Mouse (Mus musculus) intestine, postnatal 0 days (tissue): ENCODE measurements around the gene Elmo1. TPM values are rescaled to one million over a fixed set of nuclear protein-coding genes. Genes with fewer than 3 reads are reported as not detected.

Experiments used
- ATAC-seq: fragments of 200-750 bp; cut with Nextera tagmentation; 2 replicates; pipeline ENCODE4 v1.8.0; 2017; ENCODE audit warnings: mild to moderate bottlenecking, moderate TSS enrichment, moderate library complexity
- H3K27ac ChIP-seq: fragments of 300-500 bp; sonication (generic); 2 replicates; pipeline ENCODE4 v1.5.1; 2014; ENCODE audit warnings: mild to moderate bottlenecking, low read depth, low read length, moderate library complexity
- H3K27me3 ChIP-seq: fragments of 300-500 bp; sonication (generic); replicated peaks from 2 replicates; pipeline ENCODE4 v1.6.1; 2014; ENCODE audit warnings: low read length, mixed read lengths; ENCODE audit not compliant: control insufficient read depth, insufficient read depth
- H3K36me3 ChIP-seq: fragments of 300-500 bp; sonication (generic); 2 replicates; pipeline ENCODE4 v1.6.1; 2014; ENCODE audit warnings: mild to moderate bottlenecking, moderate library complexity; ENCODE audit not compliant: control insufficient read depth, insufficient read depth
- H3K4me1 ChIP-seq: fragments of 300-500 bp; sonication (generic); replicated peaks from 2 replicates; pipeline ENCODE4 v1.6.1; 2014; ENCODE audit warnings: antibody characterized with exemption, low read length, mixed read lengths; ENCODE audit not compliant: control insufficient read depth, insufficient read depth
- H3K4me2 ChIP-seq: fragments of 300-500 bp; sonication (generic); replicated peaks from 2 replicates; pipeline ENCODE4 v1.6.1; 2014; ENCODE audit warnings: low read depth, mild to moderate bottlenecking, moderate library complexity
- H3K4me3 ChIP-seq: fragments of 300-500 bp; sonication (generic); 2 replicates; pipeline ENCODE4 v1.5.1; 2014; ENCODE audit warnings: low read depth, low read length
- H3K9ac ChIP-seq: fragments of 300-500 bp; sonication (generic); 2 replicates; pipeline ENCODE4 v1.6.1; 2014; ENCODE audit warnings: mild to moderate bottlenecking, low read depth, low read length
- H3K9me3 ChIP-seq: fragments of 300-500 bp; sonication (generic); 2 replicates; pipeline ENCODE4 v1.6.1; 2016; ENCODE audit warnings: mixed run types; ENCODE audit not compliant: control insufficient read depth
- CTCF ChIP-seq: sonication (generic); IDR thresholded peaks from 2 replicates; pipeline ENCODE4 v1.5.1; 2016; ENCODE audit warnings: low read depth, mild to moderate bottlenecking, control low read depth, antibody characterized with exemption, moderate library complexity
- WGBS: fragments of 180-500 bp; shearing (Covaris S2); extraction: QIAGEN DNeasy Blood & Tissue Kit; methylation state at CpG from one replicate; pipeline ENCODE4 v1.1.7; 2014; 5-methylcytosine and 5-hydroxymethylcytosine counted together
- polyA plus RNA-seq: library from polyadenylated mRNA; unstranded; fragments of >200 nt; fragmentation: Nextera tagmentation; extraction: Ambion mirVana; gene quantifications from 2 replicates; pipeline ENCODE4 v1.2.1, GENCODE M21; 2015

Gene Elmo1
- polyA plus RNA-seq, 1 experiment from 2014 or later = 8.2 TPM

GRCm38 (mm10) chr13:20047926-20048836 is 42.2 kb upstream of the Elmo1 start:
- H3K4me1 ChIP-seq = no peaks in the 10 kb centered on the region
- TF ChIP-seq CTCF = no peak
- no peak overlapping the region for H3K4me3 ChIP-seq
- H3K27ac ChIP-seq = no peak overlapping the region
- no peaks in the 10 kb centered on the region for H3K27me3 ChIP-seq
- 74% methylated on average over 14 of the region's 14 CpGs for WGBS
- no peak overlapping the region for H3K4me2 ChIP-seq
- H3K9me3 ChIP-seq = no peaks in the 10 kb centered on the region
- no peaks in the 10 kb centered on the region for H3K36me3 ChIP-seq
- no peak for ATAC-seq
- no peak overlapping the region for H3K9ac ChIP-seq

GRCm38 (mm10) chr13:20048837-20049160 is 41.6 kb upstream of the Elmo1 start:
- H3K4me3 ChIP-seq = no peak overlapping the region
- H3K9ac ChIP-seq = no peak overlapping the region
- H3K27ac ChIP-seq = no peak overlapping the region
- WGBS = 60% methylated on average over 2 of the region's 2 CpGs
- H3K27me3 ChIP-seq = no peaks in the 10 kb centered on the region
- no peak for TF ChIP-seq CTCF
- no peaks in the 10 kb centered on the region for H3K4me1 ChIP-seq
- H3K9me3 ChIP-seq = no peaks in the 10 kb centered on the region
- no peak overlapping the region for H3K4me2 ChIP-seq
- ATAC-seq = no peak
- no peaks in the 10 kb centered on the region for H3K36me3 ChIP-seq

GRCm38 (mm10) chr13:20049654-20050053 is 40.7 kb upstream of the Elmo1 start:
- no peak overlapping the region for H3K4me2 ChIP-seq
- ATAC-seq = no peak
- no peak overlapping the region for H3K9ac ChIP-seq
- no peak for TF ChIP-seq CTCF
- no peak overlapping the region for H3K4me3 ChIP-seq
- H3K27me3 ChIP-seq = no peaks in the 10 kb centered on the region
- no peaks in the 10 kb centered on the region for H3K9me3 ChIP-seq
- no peaks in the 10 kb centered on the region for H3K4me1 ChIP-seq
- 59% methylated on average over 8 of the region's 8 CpGs for WGBS
- no peak overlapping the region for H3K27ac ChIP-seq
- H3K36me3 ChIP-seq = no peaks in the 10 kb centered on the region

- Histone ChIP-seq H3K4me3 (no peak overlapping the region), H3K36me3 (no peaks in the 10 kb centered on the region), H3K4me1 (no peaks in the 10 kb centered on the region), H3K27me3 (no peaks in the 10 kb centered on the region), H3K9ac (no peak overlapping the region), H3K27ac (no peak overlapping the region), H3K9me3 (no peaks in the 10 kb centered on the region), H3K4me2 (no peak overlapping the region)
- no peak for ATAC-seq
- WGBS = 92% methylated on average over 10 of the region's 10 CpGs
- no peak for TF ChIP-seq CTCF
These were observed 40.2 kb upstream of the Elmo1 start for GRCm38 (mm10) chr13:20050149-20050548.

- no peaks in the 10 kb centered on the region for H3K27me3 ChIP-seq
- no peak overlapping the region for H3K27ac ChIP-seq
- no peak for TF ChIP-seq CTCF
- H3K9ac ChIP-seq = no peak overlapping the region
- no peak for ATAC-seq
- no peaks in the 10 kb centered on the region for H3K9me3 ChIP-seq
- H3K4me2 ChIP-seq = no peak overlapping the region
- 95% methylated on average over 1 of the region's 1 CpGs for WGBS
- H3K4me3 ChIP-seq = no peak overlapping the region
- no peaks in the 10 kb centered on the region for H3K4me1 ChIP-seq
- no peaks in the 10 kb centered on the region for H3K36me3 ChIP-seq
These were observed 32.5 kb upstream of the Elmo1 start for GRCm38 (mm10) chr13:20057926-20058325.

GRCm38 (mm10) chr13:20061031-20061430 is 29.4 kb upstream of the Elmo1 start:
- no peaks in the 10 kb centered on the region for H3K9me3 ChIP-seq
- H3K36me3 ChIP-seq = no peaks in the 10 kb centered on the region
- WGBS = 77% methylated on average over 5 of the region's 5 CpGs
- no peak for ATAC-seq
- H3K9ac ChIP-seq = no peak overlapping the region
- H3K4me3 ChIP-seq = no peak overlapping the region
- no peaks in the 10 kb centered on the region for H3K27me3 ChIP-seq
- H3K4me2 ChIP-seq = no peak overlapping the region
- H3K27ac ChIP-seq = no peak overlapping the region
- no peak for TF ChIP-seq CTCF
- H3K4me1 ChIP-seq = no peaks in the 10 kb centered on the region
